Mouse (Mus musculus) liver, embryonic 16.5 days (tissue): ENCODE results near the gene Psg26. TPM values are rescaled to one million over a fixed set of nuclear protein-coding genes. Genes with fewer than 3 reads are reported as not detected.

ENCODE experiments used
- polyA plus RNA-seq: library from polyadenylated mRNA; unstranded; fragments of >200 nt; fragmentation: Nextera tagmentation; extraction: Ambion mirVana; gene quantifications from 2 replicates; pipeline ENCODE4 v1.2.1, GENCODE M21; 2015

Psg26 gene
- polyA plus RNA-seq, 1 experiment from 2014 or later: not detected

Other genes starting within 250 kb of the Psg26 start
- gene Mill1, start 238.8 kb downstream of the Psg26 start, polyA plus RNA-seq: not detected in 2 replicates
- gene Psg18, start 129.2 kb downstream of the Psg26 start, polyA plus RNA-seq: not detected in 2 replicates
- gene Psg28, start 52.1 kb downstream of the Psg26 start, polyA plus RNA-seq: not detected in 2 replicates
- not detected in 2 replicates for gene Psg25, start 48.1 kb upstream of the Psg26 start, polyA plus RNA-seq
- gene Psg27, start 83.1 kb upstream of the Psg26 start, polyA plus RNA-seq: not detected in 2 replicates
- not detected in 2 replicates for gene Psg23, start 132.3 kb upstream of the Psg26 start, polyA plus RNA-seq
- not detected in 2 replicates for gene Psg21, start 172.5 kb upstream of the Psg26 start, polyA plus RNA-seq
- not detected in 2 replicates for gene Psg20, start 202.0 kb upstream of the Psg26 start, polyA plus RNA-seq
- 0.12 and 0.14 TPM in 2 replicates for gene Psg22, start 233.9 kb upstream of the Psg26 start, polyA plus RNA-seq